Mouse (Mus musculus): ENCODE data around the gene Uckl1. TPM values are rescaled to one million over a fixed set of nuclear protein-coding genes. Genes with fewer than 3 reads are reported as not detected.

The Uckl1 gene
- polyA plus RNA-seq, 1 experiment: 327 TPM

DNA sequence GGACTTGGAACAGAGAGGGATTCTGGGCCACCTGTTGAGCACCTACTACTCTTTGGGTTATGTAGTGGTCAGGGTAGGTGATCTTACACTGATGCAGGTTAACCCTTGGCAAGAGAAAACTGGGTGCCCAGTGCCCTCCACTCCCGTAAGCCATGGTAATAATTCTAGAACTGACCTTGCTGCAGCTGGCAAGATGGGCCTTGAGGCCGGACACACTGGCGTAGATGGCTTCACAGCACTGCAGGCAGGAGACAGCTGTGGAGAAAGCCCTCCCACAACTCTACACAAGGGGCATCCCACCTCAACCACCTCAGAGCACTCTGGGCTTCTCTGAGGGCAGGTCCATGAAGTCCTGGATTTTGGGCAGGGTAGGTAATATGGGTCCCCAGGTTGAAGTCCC, 1.4 kb upstream of the Uckl1 start:
- 97% methylated on average over 3 of the region's 3 CpGs for WGBS
- TF ChIP-seq CTCF (IDR thresholded peaks at IDR 0.05; ENCODE audit: borderline replicate concordance, control insufficient read depth, extremely low read depth, insufficient read depth, low read length, poor library complexity) (no peak), POLR2A (IDR thresholded peaks at IDR 0.05; ENCODE audit: control insufficient read depth, extremely low read depth, insufficient read depth, low read length, poor library complexity) (no peak)
- H3K36me3 ChIP-seq (ENCODE audit: control insufficient read depth, insufficient read depth, low read length): peaks cover 3% of the 10 kb centered on the region; the same call in 1 of the 2 replicates
- H3K4me1 ChIP-seq (replicated peaks; ENCODE audit: control insufficient read depth, insufficient read depth, low read length): 0 out of 2 replicates have a peak, but pooled peaks cover 2% of the 10 kb centered on the region
- no peak overlapping the region for H3K27ac ChIP-seq (ENCODE audit: control insufficient read depth, insufficient read depth, low read length)
- no peaks in the 10 kb centered on the region for H3K27me3 ChIP-seq (ENCODE audit: control insufficient read depth, insufficient read depth, low read length)
- no peak for DNase-seq
- H3K4me3 ChIP-seq (ENCODE audit: control insufficient read depth, insufficient read depth, low read length): no peak overlapping the region

DNA sequence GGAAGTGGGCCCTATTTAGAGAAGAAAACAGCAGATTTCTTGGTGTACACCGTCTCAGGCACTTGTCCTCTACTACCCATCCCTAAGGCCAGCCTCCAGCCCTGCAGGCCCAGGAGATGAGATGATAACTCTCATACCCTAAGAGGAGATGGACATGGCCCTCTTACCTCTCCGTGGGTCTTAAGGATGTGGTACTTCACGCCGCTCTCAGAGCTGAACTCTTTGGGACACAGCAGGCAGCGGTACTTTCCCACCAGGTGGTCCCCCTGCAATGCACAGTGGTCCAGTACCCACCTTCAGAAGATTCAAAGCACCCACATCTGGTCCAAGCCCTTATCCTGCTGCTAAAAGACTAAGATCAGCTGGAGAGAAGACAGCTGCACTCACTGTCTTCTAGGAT, 814 bp upstream of the Uckl1 start:
- H3K36me3 ChIP-seq (ENCODE audit: control insufficient read depth, insufficient read depth, low read length): peaks cover 3% of the 10 kb centered on the region; the same call in 1 of the 2 replicates
- H3K4me1 ChIP-seq (replicated peaks; ENCODE audit: control insufficient read depth, insufficient read depth, low read length): peaks cover 6% of the 10 kb centered on the region
- TF ChIP-seq CTCF (IDR thresholded peaks at IDR 0.05; ENCODE audit: borderline replicate concordance, control insufficient read depth, extremely low read depth, insufficient read depth, low read length, poor library complexity) (no peak), POLR2A (IDR thresholded peaks at IDR 0.05; ENCODE audit: control insufficient read depth, extremely low read depth, insufficient read depth, low read length, poor library complexity) (no peak)
- H3K27me3 ChIP-seq (ENCODE audit: control insufficient read depth, insufficient read depth, low read length): no peaks in the 10 kb centered on the region
- no peak overlapping the region for H3K27ac ChIP-seq (ENCODE audit: control insufficient read depth, insufficient read depth, low read length)
- no peak for DNase-seq
- H3K4me3 ChIP-seq (ENCODE audit: control insufficient read depth, insufficient read depth, low read length): no peak overlapping the region
- WGBS: 94% methylated on average over 5 of the region's 5 CpGs

DNA sequence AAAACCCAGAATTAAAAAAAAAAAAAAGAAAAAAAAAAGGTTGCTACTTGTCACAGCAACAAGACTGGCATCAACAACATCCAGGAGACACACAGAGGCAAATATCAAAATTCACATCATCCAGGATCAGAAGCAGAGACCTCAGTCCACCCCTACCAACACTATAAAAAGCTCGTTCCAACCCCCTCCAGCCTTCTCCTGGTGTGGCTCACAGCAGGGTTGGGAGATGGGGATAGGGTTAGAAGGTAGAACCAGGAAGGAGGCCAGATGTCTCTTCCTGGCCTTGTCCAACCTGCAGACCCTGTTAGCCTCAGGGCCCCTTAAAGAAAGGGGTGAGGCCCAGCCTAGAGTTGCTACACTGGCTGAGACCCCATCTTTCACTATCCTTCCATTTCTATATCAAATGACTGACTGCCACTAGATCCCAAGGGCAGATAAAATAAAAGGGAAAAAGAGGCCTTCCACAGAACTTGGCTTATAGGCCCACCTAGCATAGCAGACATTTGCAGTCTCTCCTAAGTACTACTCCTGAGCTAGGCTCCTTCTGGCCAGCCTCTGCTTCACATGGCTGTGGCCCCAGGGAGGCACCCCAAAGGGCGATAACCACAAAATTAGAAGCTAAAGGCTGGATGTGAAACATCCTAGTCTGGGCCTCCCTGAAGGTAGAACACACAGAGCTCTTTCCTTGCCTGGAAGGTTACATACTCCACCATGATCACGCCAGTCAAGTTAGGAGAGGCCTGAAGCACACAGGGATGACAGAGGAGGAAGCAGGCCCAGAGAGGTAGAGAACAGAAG, 1.0 kb downstream of the Uckl1 start:
- 97% methylated on average over 3 of the region's 3 CpGs for WGBS
- no peak for TF ChIP-seq CTCF (IDR thresholded peaks at IDR 0.05; ENCODE audit: borderline replicate concordance, control insufficient read depth, extremely low read depth, insufficient read depth, low read length, poor library complexity)
- no peak for TF ChIP-seq POLR2A (IDR thresholded peaks at IDR 0.05; ENCODE audit: control insufficient read depth, extremely low read depth, insufficient read depth, low read length, poor library complexity)
- Histone ChIP-seq H3K4me3 (ENCODE audit: control insufficient read depth, insufficient read depth, low read length) (no peak overlapping the region), H3K27ac (ENCODE audit: control insufficient read depth, insufficient read depth, low read length) (no peak overlapping the region), H3K27me3 (ENCODE audit: control insufficient read depth, insufficient read depth, low read length) (no peaks in the 10 kb centered on the region), H3K4me1 (replicated peaks; ENCODE audit: control insufficient read depth, insufficient read depth, low read length) (peaks cover 9% of the 10 kb centered on the region), H3K36me3 (ENCODE audit: control insufficient read depth, insufficient read depth, low read length) (peaks cover 3% of the 10 kb centered on the region; the same call in 1 of the 2 replicates)
- DNase-seq: no peak

DNA sequence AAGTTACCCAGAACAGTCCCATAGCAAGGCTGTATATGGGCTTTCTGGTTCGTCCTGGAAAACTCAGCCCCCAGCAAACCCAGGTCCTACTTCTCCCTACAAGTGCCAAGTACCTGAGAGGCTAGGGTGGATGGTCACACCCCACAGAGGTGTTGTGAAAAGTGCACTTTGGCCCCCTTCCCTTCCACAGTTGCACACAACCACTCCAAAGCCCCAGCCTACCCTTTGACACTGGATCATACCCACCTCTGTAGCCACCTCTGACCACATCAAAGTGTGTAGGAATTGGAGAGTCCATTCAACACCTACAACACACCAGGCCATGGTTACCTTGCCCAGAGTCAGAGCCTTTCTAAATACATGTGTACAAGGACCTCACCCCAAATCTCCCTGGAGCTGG, 1.8 kb downstream of the Uckl1 start:
- peaks cover 3% of the 10 kb centered on the region; the same call in 1 of the 2 replicates for H3K36me3 ChIP-seq (ENCODE audit: control insufficient read depth, insufficient read depth, low read length)
- DNase-seq: no peak
- H3K27me3 ChIP-seq (ENCODE audit: control insufficient read depth, insufficient read depth, low read length): no peaks in the 10 kb centered on the region
- H3K4me1 ChIP-seq (replicated peaks; ENCODE audit: control insufficient read depth, insufficient read depth, low read length): peaks cover 12% of the 10 kb centered on the region
- WGBS: 86% methylated on average over 1 of the region's 1 CpGs
- H3K27ac ChIP-seq (ENCODE audit: control insufficient read depth, insufficient read depth, low read length): no peak overlapping the region
- TF ChIP-seq CTCF (IDR thresholded peaks at IDR 0.05; ENCODE audit: borderline replicate concordance, control insufficient read depth, extremely low read depth, insufficient read depth, low read length, poor library complexity): no peak
- TF ChIP-seq POLR2A (IDR thresholded peaks at IDR 0.05; ENCODE audit: control insufficient read depth, extremely low read depth, insufficient read depth, low read length, poor library complexity): no peak
- H3K4me3 ChIP-seq (ENCODE audit: control insufficient read depth, insufficient read depth, low read length): no peak overlapping the region

DNA sequence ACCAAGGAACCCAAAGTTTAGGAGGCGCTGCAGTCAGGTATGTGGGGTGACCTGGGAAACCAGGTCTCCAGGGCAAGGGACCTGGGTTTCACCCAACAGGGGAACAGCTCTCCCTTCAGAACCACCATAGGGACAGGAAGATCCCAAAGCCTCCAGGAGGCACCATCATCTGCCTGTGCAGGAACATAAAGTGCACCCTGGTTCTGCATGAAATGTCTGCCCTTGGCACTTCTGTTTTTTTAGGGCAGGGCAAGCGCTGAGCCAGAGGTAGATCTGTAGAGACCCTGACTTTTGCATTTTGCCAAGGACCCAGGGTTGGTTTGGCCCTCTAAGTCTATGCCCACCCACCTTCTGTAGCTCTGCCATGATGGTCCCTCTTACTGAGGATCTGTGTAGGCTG, 2.3 kb downstream of the Uckl1 start:
- Histone ChIP-seq H3K36me3 (ENCODE audit: control insufficient read depth, insufficient read depth, low read length) (peaks cover 3% of the 10 kb centered on the region; the same call in 1 of the 2 replicates), H3K4me3 (ENCODE audit: control insufficient read depth, insufficient read depth, low read length) (no peak overlapping the region), H3K27me3 (ENCODE audit: control insufficient read depth, insufficient read depth, low read length) (no peaks in the 10 kb centered on the region), H3K27ac (ENCODE audit: control insufficient read depth, insufficient read depth, low read length) (no peak overlapping the region), H3K4me1 (replicated peaks; ENCODE audit: control insufficient read depth, insufficient read depth, low read length) (peaks cover 12% of the 10 kb centered on the region)
- no peak for TF ChIP-seq CTCF (IDR thresholded peaks at IDR 0.05; ENCODE audit: borderline replicate concordance, control insufficient read depth, extremely low read depth, insufficient read depth, low read length, poor library complexity)
- TF ChIP-seq POLR2A (IDR thresholded peaks at IDR 0.05; ENCODE audit: control insufficient read depth, extremely low read depth, insufficient read depth, low read length, poor library complexity): no peak
- WGBS: 94% methylated on average over 2 of the region's 2 CpGs
- no peak for DNase-seq

DNA sequence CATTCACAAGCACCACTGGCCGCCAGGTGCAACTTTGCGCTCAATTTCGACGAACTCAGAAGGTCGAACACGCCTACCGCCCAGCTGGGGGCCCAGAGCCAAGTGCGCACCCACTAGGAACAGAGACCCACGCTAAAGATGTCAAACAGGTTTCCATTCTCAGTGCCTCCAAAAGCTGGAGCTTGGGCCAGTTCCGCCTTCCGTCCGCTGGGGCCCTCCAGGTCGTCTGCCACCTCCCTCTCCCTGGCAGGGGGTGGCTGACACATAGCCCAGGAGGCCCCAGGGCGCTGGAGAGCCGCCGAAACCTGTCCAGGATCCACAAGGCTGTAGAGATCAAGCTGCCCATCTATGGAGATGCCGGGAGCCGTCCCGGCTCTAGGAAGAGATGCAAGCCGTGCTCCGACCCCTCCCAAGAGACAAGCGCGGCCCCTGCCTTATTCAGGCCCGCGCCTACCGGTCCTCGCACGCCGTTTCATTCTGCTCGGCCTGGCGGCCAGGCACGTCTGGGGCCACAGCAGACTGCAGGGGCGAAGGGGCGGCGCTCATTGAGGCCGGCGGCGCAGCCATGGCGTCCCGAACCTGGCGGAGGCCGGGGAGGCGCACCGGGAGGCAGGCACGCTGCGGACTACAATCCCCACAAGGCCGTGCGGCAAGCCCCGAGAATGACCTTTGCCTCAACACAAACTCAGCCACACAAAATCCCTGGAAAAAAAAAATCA, 3.1 kb downstream of the Uckl1 start:
- TF ChIP-seq CTCF (IDR thresholded peaks at IDR 0.05; ENCODE audit: borderline replicate concordance, control insufficient read depth, extremely low read depth, insufficient read depth, low read length, poor library complexity) (no peak; the same call in 1 of the 2 replicates), POLR2A (IDR thresholded peaks at IDR 0.05; ENCODE audit: control insufficient read depth, extremely low read depth, insufficient read depth, low read length, poor library complexity) (0 out of 2 replicates have a peak, but pooled peaks have one; percentile 52)
- Histone ChIP-seq H3K27ac (ENCODE audit: control insufficient read depth, insufficient read depth, low read length) (peak overlapping the region; percentile 85), H3K4me1 (replicated peaks; ENCODE audit: control insufficient read depth, insufficient read depth, low read length) (peaks cover 12% of the 10 kb centered on the region), H3K36me3 (ENCODE audit: control insufficient read depth, insufficient read depth, low read length) (peaks cover 3% of the 10 kb centered on the region; the same call in 1 of the 2 replicates), H3K4me3 (ENCODE audit: control insufficient read depth, insufficient read depth, low read length) (peak overlapping the region; percentile 95), H3K27me3 (ENCODE audit: control insufficient read depth, insufficient read depth, low read length) (no peaks in the 10 kb centered on the region)
- peak; percentile 86 for DNase-seq
- WGBS: under 1% methylated on average over 49 of the region's 49 CpGs
